Mouse (Mus musculus) thymus, adult 2 months (tissue): ENCODE results near the gene Bbs9. TPM values are rescaled to one million over a fixed set of nuclear protein-coding genes. Genes with fewer than 3 reads are reported as not detected.

ENCODE experiments used
- DNase-seq: peaks from one replicate; pipeline ENCODE4 v3.0.0; 2021
- H3K27ac ChIP-seq: fragments of 200-500 bp; 2 replicates; pipeline ENCODE4 v1.5.1; 2012; ENCODE audit warnings: low read length, control low read depth; ENCODE audit not compliant: control insufficient read depth, insufficient read depth
- H3K27me3 ChIP-seq: fragments of 200-500 bp; 2 replicates; pipeline ENCODE4 v1.6.1; 2012; ENCODE audit warnings: mild to moderate bottlenecking, low read length, moderate library complexity, mixed read lengths; ENCODE audit not compliant: control insufficient read depth, insufficient read depth
- H3K36me3 ChIP-seq: fragments of 200-500 bp; 2 replicates; pipeline ENCODE4 v1.6.1; 2012; ENCODE audit warnings: mild to moderate bottlenecking, low read length, moderate library complexity; ENCODE audit not compliant: control insufficient read depth, insufficient read depth
- H3K4me1 ChIP-seq: fragments of 200-500 bp; replicated peaks from 2 replicates; pipeline ENCODE4 v1.6.1; 2012; ENCODE audit warnings: low read length; ENCODE audit not compliant: control insufficient read depth, insufficient read depth
- H3K4me3 ChIP-seq: fragments of 200-500 bp; 2 replicates; pipeline ENCODE4 v1.5.1; 2012; ENCODE audit warnings: mild to moderate bottlenecking, low read length, control low read depth, moderate library complexity; ENCODE audit not compliant: control insufficient read depth, insufficient read depth
- CTCF ChIP-seq: fragments of 200-500 bp; IDR thresholded peaks from 2 replicates; pipeline ENCODE4 v1.5.1; 2012; ENCODE audit warnings: mild to moderate bottlenecking, control low read depth, low read length, moderate library complexity, borderline replicate concordance; ENCODE audit not compliant: control insufficient read depth, poor library complexity, insufficient read depth; ENCODE audit errors: extremely low read depth
- POLR2A ChIP-seq: fragments of 200-500 bp; IDR thresholded peaks from 2 replicates; pipeline ENCODE4 v1.6.1; 2012; ENCODE audit warnings: mild to moderate bottlenecking, low read length, control low read depth, moderate library complexity; ENCODE audit not compliant: control insufficient read depth, poor library complexity, insufficient read depth; ENCODE audit errors: extremely low read depth
- WGBS: fragments of 180-500 bp; shearing (Covaris S2); methylation state at CpG from one replicate; pipeline ENCODE4 v1.1.7; 2018; 5-methylcytosine and 5-hydroxymethylcytosine counted together
- polyA plus RNA-seq: library from polyadenylated mRNA; depleted of rRNA; stranded (reverse); fragments of >200 nt; gene quantifications from 2 replicates; pipeline ENCODE4 v1.2.3, GENCODE M21; 2012

The Bbs9 gene
- polyA plus RNA-seq, 1 experiment: 21.4 TPM

DNA sequence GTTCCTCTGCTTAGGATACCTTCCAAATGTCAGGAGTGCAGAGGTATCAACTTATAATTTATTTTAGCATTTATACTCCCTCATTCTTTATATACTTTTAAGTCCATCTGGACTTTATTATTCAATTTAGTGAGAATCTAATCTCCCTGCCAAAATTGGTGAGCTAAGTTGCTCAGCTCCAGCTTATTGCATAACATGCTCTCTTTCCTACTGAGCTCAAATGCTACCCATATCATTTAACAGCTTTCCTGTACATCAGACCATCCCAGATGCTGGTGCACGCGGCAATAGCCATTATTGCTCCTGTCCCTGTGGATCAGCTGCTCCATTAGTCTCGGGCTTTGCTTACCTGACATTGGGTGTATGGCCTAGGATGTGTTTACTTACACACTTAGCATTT, 208.3 kb downstream of the Bbs9 start:
- Histone ChIP-seq H3K27ac (no peak overlapping the region), H3K4me1 (no peaks in the 10 kb centered on the region), H3K36me3 (no peaks in the 10 kb centered on the region), H3K27me3 (no peaks in the 10 kb centered on the region), H3K4me3 (no peak overlapping the region)
- no peak for TF ChIP-seq CTCF
- no peak for TF ChIP-seq POLR2A
- DNase-seq: no peak
- WGBS: 92% methylated on average over 3 of the region's 3 CpGs

DNA sequence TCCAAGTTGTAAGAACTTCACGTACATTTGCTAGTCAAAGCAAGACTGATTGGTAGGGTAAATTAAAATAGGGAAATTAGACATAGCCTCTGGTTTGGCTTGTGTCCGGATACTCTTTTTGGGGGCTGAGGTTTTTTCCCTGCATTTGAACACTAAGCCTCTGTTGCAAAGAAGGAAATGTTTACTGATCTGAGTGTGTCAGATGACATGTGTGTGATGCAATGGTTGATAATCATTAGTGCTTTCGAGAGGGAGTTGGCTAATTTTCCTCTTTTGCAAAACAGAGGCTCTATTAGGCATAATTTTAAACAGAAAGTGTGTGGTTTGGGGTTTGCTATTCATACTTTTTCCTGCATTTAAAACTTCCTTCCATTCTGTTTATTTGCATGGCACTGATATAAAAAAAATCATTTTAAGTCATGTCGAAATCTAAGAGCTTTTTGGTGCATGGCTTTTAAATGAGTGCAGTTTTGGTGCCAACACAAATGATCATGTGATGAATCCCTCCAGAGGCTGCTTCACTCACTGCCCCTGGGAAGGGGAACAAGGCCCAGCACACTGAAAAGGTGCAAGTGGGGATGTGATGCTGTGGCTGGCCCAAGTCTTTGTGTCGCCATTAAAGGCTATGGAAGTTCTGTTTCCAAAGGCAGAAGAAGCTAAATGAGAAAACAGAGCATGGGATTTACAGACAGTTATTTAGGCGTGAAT, 211.4 kb downstream of the Bbs9 start:
- 85% methylated on average over 6 of the region's 6 CpGs for WGBS
- Histone ChIP-seq H3K4me1 (no peaks in the 10 kb centered on the region), H3K27me3 (no peaks in the 10 kb centered on the region), H3K27ac (no peak overlapping the region), H3K4me3 (no peak overlapping the region), H3K36me3 (no peaks in the 10 kb centered on the region)
- no peak for DNase-seq
- no peak for TF ChIP-seq CTCF
- TF ChIP-seq POLR2A: no peak

DNA sequence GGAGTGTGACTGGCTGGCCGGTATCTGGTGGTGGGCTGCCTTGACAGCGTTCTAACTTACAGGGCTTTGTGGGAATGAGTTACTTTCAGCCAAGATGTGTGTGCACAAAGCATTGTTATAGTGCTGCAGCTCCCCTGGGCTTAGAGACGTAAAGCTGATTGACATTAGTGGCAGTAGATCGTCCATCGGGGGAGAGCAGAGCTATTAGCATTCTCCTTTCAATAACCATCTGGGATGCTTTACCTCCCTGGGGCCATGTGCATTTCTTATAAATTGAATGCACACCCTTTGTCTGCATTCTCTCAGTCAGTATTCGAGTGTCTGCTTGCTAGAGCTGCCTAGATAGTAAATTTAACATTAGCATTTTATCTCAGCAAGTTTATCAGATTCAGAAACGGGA, 214.7 kb downstream of the Bbs9 start:
- no peak for DNase-seq
- Histone ChIP-seq H3K4me3 (no peak overlapping the region), H3K36me3 (no peaks in the 10 kb centered on the region), H3K4me1 (no peaks in the 10 kb centered on the region), H3K27ac (no peak overlapping the region), H3K27me3 (no peaks in the 10 kb centered on the region)
- TF ChIP-seq CTCF (no peak), POLR2A (no peak)
- WGBS: 96% methylated on average over 7 of the region's 7 CpGs

DNA sequence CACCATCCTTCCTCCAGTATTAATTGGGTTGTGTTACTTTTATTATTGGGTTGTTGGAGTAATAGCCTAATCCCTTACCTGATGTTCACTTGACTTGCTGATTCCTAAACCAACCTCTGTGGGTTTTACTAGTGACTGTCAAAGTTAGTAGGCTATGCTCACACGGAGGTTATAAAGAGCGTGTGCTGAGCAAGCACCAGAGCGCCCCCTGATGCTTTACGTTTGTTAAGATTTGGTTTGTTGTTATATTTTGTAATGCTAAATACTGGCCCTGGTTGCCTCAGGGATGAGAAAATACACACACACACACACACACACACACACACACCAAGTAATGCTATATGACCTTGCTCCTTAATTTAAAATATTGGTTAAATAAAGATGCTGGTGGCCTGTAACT, 219.9 kb downstream of the Bbs9 start:
- TF ChIP-seq CTCF: no peak
- no peak for TF ChIP-seq POLR2A
- WGBS: 91% methylated on average over 4 of the region's 4 CpGs
- Histone ChIP-seq H3K27me3 (no peaks in the 10 kb centered on the region), H3K4me1 (no peaks in the 10 kb centered on the region), H3K4me3 (no peak overlapping the region), H3K36me3 (no peaks in the 10 kb centered on the region), H3K27ac (no peak overlapping the region)
- DNase-seq: no peak

DNA sequence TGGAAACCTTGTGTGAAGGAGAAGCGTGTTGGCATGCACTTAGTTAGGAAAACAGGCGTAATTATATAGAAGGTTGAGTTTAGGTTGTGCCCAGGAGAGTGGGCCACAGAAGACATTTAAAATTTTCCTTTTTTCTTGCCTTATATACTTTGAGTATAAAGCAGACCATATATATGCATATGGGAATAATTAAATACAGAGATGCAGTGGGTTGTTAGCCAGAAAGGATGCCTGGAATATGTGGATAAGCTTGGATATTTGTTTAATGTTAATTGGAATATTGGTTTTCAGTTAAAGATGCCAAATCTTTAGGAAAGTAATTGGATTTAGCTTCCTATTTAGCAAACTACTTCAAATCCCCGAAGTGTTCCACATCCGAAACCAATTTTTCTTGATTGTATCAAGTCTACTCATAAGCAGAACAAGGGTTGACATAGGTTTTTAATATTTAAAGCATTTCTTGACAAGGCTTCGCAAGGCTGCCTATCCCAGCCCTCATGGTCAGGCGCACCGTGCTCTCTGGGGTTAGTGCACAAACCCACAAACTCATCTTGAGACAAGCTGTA, 221.4 kb downstream of the Bbs9 start:
- no peak overlapping the region for H3K27ac ChIP-seq
- no peaks in the 10 kb centered on the region for H3K27me3 ChIP-seq
- 97% methylated on average over 7 of the region's 7 CpGs for WGBS
- no peak for TF ChIP-seq CTCF
- no peak for TF ChIP-seq POLR2A
- H3K4me1 ChIP-seq: no peaks in the 10 kb centered on the region
- no peak for DNase-seq
- no peak overlapping the region for H3K4me3 ChIP-seq
- H3K36me3 ChIP-seq: no peaks in the 10 kb centered on the region

DNA sequence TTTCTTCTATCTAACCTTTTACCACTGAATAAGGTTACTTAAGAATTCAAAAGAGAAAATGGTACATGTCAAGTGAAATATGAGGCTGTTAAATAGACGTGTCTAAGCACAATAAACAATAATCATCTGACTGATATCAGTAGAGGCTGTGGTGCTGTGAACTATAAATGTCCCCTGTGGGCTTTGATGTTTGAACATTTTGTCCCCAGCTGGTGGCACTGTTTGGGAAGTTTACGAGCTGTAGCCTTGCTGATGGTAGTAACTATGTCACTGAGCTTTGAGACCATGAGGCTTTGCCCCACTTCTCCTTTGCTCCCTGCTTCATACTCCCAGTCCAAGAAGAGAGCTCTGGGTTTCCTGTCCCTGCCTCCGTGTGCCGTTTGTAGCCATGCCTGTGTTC, 222.3 kb downstream of the Bbs9 start:
- H3K27ac ChIP-seq: no peak overlapping the region
- H3K4me1 ChIP-seq: no peaks in the 10 kb centered on the region
- 85% methylated on average over 4 of the region's 4 CpGs for WGBS
- DNase-seq: no peak
- H3K36me3 ChIP-seq: no peaks in the 10 kb centered on the region
- H3K4me3 ChIP-seq: no peak overlapping the region
- H3K27me3 ChIP-seq: no peaks in the 10 kb centered on the region
- TF ChIP-seq POLR2A: no peak
- no peak for TF ChIP-seq CTCF
